Mouse (Mus musculus) E14TG2a.4 (cell line): ENCODE measurements around the gene Samhd1.

ENCODE experiments used
- H3K27me3 ChIP-seq: 2 replicates; pipeline ENCODE4 v1.6.1; 2014; ENCODE audit warnings: low read length, control low read depth; ENCODE audit not compliant: insufficient read depth
- H3K36me3 ChIP-seq: 2 replicates; pipeline ENCODE4 v1.6.1; 2014; ENCODE audit warnings: low read length, control low read depth; ENCODE audit not compliant: insufficient read depth
- H3K4me1 ChIP-seq: replicated peaks from 2 replicates; pipeline ENCODE4 v1.6.1; 2014; ENCODE audit warnings: low read depth, low read length, control low read depth
- H3K4me3 ChIP-seq: replicated peaks from 2 replicates; pipeline ENCODE4 v1.5.1; 2014; ENCODE audit warnings: mild to moderate bottlenecking, low read length
- H3K9me3 ChIP-seq: 2 replicates; pipeline ENCODE4 v1.6.1; 2014; ENCODE audit warnings: low read length, control low read depth
- CTCF ChIP-seq: conservative IDR thresholded peaks from 2 replicates; pipeline ENCODE4 v1.5.1; 2014; ENCODE audit warnings: low read length
- NANOG ChIP-seq: IDR thresholded peaks from 2 replicates; pipeline ENCODE4 v1.6.1; 2014; ENCODE audit warnings: borderline replicate concordance, low read length, mixed read lengths
- POU5F1 ChIP-seq: IDR thresholded peaks from 2 replicates; pipeline ENCODE4 v1.6.1; 2014; ENCODE audit warnings: low read length, borderline replicate concordance

The Samhd1 gene

DNA sequence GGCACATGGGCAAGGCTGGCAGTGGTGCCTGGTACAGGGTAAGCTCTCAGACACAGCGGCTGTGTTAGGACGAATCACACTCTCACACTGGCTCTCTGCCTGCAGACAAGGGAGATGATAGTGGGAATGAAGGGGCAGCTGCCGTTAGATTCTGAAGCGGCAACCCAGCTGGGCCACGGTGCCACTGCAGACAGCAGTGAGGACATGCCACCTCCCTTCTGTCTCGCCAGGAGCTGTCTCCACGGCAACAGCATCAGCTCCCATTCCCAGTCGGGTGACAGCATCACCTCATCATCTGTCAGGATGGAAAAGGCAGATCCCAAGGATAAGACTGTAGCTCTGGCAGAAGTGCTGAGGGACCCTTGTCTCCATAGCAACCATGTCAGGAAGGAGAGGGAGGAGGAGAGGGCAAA lies 85.2 kb downstream of the Samhd1 start:
- TF ChIP-seq POU5F1 = no peak
- no peak for TF ChIP-seq CTCF
- TF ChIP-seq NANOG = no peak
- no peaks in the 10 kb centered on the region for H3K27me3 ChIP-seq

GRCm38 (mm10) chr2:157048395-157049181 lies 86.5 kb downstream of the Samhd1 start:
- Histone ChIP-seq H3K9me3 (peaks cover 6% of the 10 kb centered on the region), H3K36me3 (0 out of 2 replicates have a peak, but pooled peaks cover 10% of the 10 kb centered on the region), H3K27me3 (no peaks in the 10 kb centered on the region), H3K4me1 (peaks cover 34% of the 10 kb centered on the region), H3K4me3 (no peak overlapping the region)
- no peak for TF ChIP-seq POU5F1
- TF ChIP-seq CTCF = no peak
- TF ChIP-seq NANOG = no peak

More for the DNA sequence above, 85.2 kb downstream of the Samhd1 start:
- H3K4me3 ChIP-seq = no peak overlapping the region
- H3K36me3 ChIP-seq = 0 out of 2 replicates have a peak, but pooled peaks cover 10% of the 10 kb centered on the region
- peaks cover 6% of the 10 kb centered on the region for H3K9me3 ChIP-seq
- H3K4me1 ChIP-seq = peaks cover 44% of the 10 kb centered on the region
